Mouse (Mus musculus) right cerebral cortex, postnatal 14 days (tissue): ENCODE measurements around the gene Slc2a9.

ENCODE experiments used
- DNase-seq: peaks from one replicate; pipeline ENCODE4 v3.0.0; 2022

The Slc2a9 gene

GRCm38 (mm10) chr5:38466569-38467110 is 36.3 kb downstream of the Slc2a9 start:
- no peak for DNase-seq

DNA sequence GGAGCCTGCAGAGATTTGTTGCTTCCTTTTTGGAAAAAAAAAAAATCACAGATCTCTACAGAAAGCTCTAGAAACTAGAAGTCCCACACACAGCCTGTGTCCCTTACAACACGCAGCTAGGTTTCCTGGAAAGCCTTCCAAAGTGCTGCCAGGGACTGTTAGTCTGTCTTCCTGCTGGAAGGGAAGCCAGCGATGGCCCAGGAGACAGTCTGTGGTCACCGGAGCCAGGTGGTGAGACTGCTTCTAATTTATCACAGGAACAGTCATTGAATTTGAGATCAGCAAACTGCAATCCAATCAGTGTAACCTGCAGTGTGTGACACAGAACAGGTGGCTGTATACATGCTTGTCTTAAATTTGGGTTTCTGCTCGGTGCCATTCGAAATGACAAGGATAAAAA is 41.7 kb downstream of the Slc2a9 start:
- DNase-seq, result no peak

DNA sequence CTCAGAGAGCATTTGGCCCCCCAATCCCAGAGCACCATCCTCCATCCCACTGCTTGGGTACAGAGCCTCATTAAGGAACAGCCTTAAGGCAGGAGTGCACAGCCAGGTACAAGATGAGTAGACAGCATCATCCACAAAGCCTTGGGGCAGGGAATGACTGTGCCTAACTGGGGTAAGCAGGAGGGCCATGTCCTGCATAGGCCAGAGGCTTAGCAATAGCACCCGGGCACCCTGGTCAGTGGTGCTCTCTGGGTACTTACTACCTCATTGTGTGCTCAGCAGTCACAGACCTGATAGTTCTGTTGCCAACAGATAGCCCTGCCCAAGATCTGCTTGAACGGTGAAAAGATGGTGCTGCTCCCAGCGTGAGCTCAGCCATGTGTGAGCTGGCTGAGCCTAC is 52.0 kb downstream of the Slc2a9 start:
- DNase-seq, result no peak

GRCm38 (mm10) chr5:38449607-38450006 is 53.3 kb downstream of the Slc2a9 start:
- DNase-seq, result no peak

DNA sequence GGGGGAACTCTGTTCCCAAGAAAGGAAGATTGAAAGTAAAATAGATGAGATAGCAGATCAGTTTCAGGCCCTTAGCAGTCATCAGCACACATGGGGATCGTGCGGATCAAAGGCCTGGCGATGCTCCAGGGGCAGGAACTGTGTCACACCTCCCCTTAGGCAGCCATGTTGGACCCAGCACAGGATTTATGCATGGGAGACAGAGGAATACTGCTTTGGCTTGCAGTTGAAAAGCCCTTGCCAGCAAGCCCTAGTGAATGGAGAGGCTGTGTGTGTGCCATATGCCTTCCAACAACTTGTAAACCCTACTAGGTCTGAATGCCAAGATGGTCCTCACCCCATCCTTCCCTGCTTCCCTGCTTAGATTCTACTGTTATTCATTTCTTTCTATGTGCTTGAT is 54.8 kb downstream of the Slc2a9 start:
- no peak for DNase-seq

DNA sequence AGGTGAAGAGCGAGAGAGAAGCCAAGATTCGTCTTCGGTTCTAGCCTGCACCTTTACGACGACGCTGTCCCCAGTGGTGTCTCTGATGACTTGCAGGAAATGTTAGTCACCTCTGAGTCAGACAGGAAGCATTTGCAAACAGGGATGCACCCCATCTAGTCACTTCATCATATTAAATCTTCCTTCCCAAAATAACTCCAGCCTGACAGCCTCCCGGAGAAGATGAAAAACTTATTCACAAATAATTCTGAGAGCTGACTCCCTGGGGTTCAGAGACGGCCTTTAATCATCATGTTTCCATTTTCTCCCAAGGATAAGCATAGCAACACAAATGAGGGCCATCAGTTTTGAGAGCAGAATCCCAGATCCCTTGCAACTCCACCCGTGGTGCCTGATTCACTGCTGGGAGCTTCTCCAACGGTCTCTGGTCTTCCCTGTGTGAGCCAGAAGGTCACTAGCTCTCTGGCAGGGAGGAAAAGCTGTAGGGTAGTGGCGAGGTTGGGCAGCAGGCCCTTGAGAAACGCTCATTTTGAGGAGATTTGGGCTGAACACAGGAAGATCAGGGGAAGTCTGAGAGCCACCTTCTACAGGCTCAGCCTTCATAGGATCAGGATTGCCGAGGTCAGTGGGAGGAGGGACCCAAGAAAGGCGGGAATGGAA is 56.5 kb downstream of the Slc2a9 start:
- no peak for DNase-seq

- no peak for DNase-seq
Measured at GRCm38 (mm10) chr5:38441088-38441839, 61.7 kb downstream of the Slc2a9 start.

DNA sequence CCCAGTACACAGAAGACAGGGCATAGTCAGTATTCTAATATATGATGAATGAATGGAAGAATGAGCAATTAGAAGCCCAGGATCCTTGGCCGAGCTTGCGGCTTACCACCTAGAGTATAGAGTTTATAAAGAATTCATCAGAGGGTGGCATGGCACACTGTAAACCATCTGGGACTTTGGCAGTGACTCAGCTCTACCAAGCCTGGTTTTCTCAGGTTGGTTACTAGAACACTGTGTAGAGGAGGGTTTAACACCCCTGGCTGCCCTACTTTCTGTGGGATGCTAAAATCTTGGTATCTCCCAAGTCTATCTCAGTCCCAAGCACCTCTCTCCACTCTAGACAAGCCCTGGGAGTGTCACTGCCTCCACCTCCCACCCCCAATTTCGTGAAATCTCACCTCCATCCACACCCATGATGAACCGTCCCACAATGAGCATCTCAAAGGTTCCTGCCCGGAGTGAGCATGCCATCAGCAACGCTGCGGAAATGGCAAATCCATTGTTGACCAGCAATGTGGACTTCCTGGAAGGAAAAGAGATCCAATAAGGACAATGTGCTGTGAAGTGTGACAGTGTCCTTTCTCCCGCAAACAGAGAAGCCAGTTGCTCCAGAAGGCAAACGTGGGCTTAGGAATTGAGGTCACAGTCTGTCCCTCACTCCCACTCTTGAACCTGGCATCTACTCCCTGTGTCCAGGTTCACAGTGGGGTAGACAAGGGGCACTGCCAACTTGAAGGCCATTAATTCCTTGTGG is 62.5 kb downstream of the Slc2a9 start:
- no peak for DNase-seq

GRCm38 (mm10) chr5:38436681-38437080 is 66.3 kb downstream of the Slc2a9 start:
- no peak for DNase-seq

- no peak for DNase-seq
Measured at GRCm38 (mm10) chr5:38434875-38435274, 68.1 kb downstream of the Slc2a9 start.

DNA sequence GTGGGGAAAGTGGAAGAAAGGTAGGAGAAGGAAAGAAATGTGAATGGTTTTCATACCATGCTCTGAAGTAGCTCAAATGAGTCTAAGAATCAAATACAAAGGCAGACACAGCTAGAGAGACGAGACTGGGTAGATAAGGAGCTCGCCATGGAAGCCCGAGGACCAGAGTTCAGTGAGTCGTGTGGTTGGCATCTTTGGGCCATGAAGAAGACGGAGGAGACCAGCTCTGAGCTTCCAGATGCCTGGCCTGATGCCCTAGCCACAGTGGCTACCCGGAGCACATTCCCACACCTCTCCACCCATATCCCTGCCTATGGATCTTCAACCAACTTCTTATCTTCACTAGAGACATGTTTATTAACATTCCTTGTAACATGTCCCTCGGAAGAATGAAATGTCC is 71.7 kb downstream of the Slc2a9 start:
- DNase-seq, result no peak

DNA sequence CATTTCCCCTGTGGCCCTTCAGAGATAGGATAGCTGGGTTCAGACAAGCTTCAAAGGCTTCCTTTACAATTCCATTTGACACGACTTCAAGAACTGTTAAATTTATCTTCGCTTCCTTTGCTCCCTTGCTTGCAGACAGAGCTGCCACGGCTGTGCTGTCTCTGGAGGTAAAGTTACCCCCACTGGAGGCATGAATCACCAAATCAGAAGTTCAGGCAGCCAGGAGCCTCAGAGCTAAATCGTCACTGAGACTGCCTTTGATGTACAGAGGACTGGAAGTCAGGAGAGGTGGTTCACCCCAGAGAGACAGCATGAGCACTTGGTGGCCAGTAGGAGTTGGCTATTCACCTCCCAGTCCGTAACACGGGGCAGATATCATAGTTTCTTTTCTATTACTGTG is 73.8 kb downstream of the Slc2a9 start:
- DNase-seq, result no peak

DNA sequence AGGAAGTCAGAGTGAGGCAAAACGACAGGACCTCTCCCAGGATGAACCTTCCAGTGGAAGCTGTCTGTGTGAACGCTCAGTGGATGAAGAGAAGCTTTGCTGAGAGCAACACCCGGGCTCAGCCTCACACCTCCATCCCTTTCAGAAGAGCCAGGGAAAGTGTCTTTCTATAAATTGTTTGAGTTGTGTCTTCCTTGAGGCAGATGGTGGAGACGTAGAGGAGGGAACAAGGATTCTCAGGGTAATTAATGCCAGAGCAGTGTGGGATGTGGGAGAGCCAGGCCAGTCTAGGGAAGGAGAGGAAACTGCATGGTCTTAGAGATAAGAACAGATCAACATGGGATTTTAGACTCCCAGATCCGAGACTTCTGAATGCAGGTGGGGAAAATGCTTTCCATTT is 75.2 kb downstream of the Slc2a9 start:
- no peak for DNase-seq

DNA sequence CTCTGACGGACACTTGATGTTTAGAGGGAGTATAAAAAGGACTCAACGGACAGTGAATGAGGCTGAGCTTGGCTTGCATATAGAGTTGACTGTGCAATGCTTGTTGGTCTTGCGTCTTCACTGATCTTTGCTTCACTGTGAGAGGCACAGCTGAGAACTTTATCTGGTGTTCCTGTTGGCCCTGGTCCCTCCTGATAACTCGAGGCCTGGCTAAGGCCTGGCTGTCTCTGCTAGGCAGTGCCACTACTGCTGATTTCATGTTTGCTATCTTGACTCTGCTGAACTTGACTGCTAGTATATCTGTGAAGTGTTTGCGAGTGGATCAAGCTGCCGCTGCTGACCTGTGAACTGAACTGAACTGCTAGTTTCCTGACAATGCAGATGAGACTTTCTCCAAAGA is 77.4 kb downstream of the Slc2a9 start:
- DNase-seq, result no peak

- no peak for DNase-seq
Measured at GRCm38 (mm10) chr5:38422426-38422825, 80.5 kb downstream of the Slc2a9 start.

GRCm38 (mm10) chr5:38418799-38419198 is 84.1 kb downstream of the Slc2a9 start:
- no peak for DNase-seq

DNA sequence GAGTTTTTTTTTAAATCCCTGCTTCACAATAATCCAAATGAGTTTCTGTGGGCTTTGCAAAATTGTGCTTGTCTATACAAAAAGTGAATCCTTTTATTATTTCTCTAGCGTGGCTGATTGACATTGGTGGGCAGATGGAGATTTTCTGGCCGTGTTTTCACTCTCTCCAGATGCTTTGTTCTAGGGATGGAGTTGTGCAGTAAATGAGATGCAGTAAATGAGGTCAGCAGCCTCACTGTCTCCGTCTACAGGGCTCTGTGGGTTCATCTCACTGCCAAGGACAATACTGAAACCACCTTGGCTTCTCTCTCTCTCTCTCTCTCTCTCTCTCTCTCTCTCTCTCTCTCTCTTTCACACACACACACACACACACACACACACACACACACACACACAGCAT is 99.3 kb downstream of the Slc2a9 start:
- no peak for DNase-seq

GRCm38 (mm10) chr5:38402288-38402687 is 100.7 kb downstream of the Slc2a9 start:
- DNase-seq, result no peak

GRCm38 (mm10) chr5:38388857-38389256 is 114.1 kb downstream of the Slc2a9 start:
- no peak for DNase-seq

DNA sequence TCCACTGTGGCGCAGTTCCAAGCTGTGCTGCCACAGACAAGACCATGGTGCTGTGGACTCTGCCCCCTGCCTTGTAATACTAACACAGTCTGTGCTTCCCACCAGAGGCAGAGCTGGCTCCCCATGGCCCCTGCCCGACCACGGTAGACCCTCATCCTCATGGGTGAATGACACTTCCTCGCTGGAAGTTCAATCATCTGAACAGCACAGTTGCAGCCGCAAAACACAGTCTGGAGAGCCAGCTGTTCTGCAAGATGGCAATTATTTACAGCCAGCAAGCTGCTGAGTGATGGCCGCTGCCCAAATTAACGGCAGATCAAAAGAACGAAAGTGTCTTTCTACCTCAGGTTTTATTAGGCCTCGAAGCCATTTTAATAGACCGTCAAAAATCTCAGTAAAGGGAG is 114.5 kb downstream of the Slc2a9 start:
- no peak for DNase-seq

DNA sequence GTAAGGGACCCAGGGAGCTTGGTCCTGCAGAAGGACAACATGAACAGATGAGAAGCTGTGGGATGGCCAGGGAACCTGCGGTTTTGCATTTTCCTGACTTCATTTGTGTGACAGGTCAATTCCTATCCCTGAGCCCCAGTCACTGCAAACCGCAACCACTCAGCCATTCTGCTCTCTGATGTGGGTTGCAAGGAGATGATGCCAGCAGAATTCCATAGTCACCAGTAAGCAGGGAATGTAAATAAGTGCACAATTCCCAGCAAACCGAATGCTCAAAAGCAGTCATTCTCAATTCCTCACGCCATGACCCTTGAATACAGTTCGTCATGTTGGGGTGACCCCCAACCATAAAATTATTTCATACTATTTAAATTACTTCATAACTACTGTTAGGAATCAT is 123.0 kb downstream of the Slc2a9 start:
- DNase-seq, result no peak

DNA sequence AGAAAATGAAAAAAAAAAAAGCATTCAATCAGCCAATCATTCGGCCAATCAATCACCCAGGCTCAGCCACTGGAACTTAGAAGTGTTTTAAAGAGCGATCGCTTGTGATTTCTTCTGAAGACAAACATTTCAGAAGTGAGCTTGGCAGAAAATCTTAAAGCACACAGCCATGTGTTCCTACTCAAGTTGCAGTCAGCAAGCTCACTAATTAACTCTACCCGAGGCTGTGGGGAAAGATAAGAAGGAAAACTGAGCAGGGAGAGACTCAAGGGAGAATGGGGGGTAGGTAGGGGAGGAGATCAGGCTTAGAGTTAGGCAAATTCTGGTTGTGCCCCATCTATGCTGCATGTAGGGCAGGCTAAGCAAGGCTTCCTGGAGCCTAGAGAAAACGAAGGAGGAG is 130.6 kb downstream of the Slc2a9 start:
- DNase-seq, result no peak

DNA sequence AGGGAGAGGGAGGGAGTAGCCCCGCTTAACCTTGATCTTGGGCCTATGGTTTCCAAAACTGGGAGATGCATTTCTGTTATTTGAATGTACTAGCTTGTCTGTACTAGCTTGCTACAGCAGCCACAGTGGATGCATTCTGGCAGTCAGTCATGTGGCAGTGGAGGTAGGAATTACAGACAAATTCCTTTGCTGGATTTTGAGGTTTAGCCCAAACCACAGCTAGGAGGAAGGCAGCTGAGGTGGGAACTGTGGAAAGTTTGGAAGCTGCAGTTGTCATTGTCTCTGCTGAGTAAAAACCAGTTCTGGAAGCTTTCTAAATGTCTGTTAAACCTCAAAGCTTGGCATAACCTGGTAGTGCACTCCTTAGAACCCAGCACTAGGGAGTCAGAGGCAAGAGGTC is 131.6 kb downstream of the Slc2a9 start:
- no peak for DNase-seq
